Mouse (Mus musculus) frontal cortex, postnatal 10 days (tissue): ENCODE measurements around the gene Agr2.

Source experiments
- DNase-seq, 2 experiments: peaks; one replicate each; pipeline ENCODE4 v3.0.0; 2022; ENCODE audit warnings: low spot score in 2 of 2, mixed read lengths in 1 of 2

Agr2 gene

GRCm38 (mm10) chr12:36026126-36026525 is 33.4 kb downstream of the Agr2 start:
- DNase-seq: no peak

DNA sequence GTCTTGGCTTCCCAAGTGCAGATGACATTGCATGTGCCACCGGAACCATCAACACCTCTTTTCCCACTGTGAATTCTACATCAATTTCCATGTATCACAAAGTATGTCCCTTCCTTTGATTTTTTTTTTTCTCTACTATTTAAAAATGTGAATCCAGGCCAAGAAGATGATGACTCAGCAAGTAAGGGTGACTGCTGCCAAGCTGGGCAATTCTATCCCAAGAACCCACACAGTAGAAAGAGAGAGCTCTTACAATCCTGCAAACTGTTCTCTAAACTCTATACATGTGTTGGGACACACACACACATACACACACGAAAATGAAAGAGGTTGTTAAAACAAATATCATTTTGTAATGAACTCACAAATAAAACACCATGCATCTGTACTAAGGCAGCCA is 34.5 kb downstream of the Agr2 start:
- no peak for DNase-seq

DNA sequence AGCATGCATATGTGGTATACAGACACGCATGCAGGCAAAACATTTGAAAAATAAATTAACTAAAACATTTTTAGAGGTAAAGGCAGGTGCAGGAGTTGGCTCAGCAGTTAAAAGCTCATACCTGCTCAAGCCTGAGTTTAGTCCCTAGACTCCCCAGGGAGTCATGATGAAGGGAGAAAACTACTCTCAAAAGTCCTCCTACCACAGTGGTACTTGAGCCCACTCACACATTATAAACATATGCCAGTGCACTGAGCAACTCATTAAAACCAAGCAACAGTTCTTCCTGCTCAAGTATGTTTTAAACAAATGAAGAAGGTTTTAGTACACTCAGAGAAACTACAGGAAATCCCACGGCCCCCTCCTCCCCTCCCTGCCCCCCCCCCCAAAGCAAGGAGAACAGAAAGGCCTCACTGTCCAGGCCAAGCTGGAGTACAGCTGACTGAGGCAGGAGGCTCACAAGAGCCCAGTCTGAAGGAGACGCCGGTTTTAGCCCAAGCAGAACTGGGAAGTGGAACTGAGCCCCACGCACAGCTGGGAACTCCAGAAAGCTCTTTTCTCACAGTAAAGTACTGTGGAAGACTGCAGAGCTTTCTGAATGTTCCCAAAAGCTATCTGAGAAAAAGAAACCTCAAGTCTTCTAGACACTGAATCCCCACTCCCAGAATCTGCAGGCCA is 36.4 kb downstream of the Agr2 start:
- DNase-seq: no peak

DNA sequence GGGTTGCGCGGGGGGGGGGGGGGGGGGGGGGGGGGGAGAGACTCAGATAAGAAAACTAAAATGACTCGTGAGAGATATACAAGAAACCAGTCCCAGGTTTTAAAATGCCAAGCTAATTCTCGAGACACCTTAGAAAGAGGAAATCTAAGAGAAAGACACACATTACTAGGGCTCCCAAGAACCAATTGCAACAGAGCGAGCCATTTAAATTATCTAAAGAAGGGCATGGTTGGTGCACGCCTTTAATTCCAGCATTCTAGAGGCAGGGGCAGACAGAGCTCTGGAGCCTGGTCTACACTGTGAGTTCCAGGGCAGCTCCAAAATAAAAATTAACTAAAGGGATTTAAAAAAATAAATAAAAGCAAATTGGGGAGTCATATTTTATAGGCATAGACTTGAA is 37.0 kb downstream of the Agr2 start:
- DNase-seq: no peak

GRCm38 (mm10) chr12:36030660-36031363 is 38.1 kb downstream of the Agr2 start:
- no peak for DNase-seq

DNA sequence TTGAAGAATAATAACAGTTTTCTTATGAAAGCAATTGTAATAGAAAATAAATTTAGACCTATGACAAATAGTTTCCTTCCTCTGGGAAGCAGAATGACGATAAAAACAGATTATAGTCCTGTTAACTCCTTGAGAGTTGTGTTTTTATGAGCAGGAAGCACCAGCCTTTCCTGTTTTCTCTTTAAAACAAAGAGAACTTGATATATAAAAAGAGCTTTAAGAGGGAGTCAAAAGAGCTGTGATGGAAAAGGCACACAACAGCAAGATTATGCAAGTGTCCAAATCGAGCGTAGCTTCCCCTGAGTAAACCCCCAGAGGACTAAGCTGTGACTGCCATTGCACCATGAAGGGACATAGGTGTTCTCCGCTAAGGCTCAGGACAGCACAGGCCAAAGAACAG is 39.7 kb downstream of the Agr2 start:
- no peak for DNase-seq

DNA sequence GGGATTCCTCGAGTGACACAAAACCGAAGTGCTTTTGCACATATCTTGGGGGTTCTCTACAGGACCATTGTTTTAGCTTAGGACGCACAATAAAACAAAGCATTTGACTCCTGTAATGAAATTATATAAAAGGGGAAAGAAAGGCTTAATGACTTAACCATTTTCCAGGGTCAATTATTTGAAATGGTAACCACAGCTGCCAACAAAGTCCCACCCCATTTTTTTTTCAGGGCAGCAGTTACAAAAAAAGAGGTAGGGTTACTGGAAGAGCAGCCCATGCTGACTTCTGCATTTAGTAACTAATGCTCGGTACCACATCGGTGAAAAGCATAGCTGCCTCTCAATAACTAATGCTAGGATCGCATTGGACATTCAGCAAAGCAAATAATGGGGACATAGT is 42.8 kb downstream of the Agr2 start:
- no peak for DNase-seq

DNA sequence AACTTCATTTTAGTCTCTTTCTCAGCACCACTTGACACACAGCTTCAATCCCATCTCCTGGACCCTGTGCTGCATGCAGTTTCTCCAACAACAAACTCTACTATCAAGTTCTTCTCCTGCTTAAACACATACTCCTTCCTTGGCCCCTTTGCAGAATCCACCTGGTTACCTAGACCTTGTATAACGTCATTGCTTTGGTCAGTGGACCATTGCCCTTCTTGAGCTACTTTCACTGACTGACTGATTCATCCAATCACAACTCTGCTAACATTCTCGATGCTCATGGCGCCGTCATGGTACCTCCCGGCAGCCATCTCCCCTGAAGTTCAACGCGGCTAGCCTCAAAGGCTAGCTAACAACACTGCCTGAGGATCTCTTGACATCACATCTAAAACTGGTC is 43.4 kb downstream of the Agr2 start:
- no peak for DNase-seq

GRCm38 (mm10) chr12:36036776-36037175 is 44.1 kb downstream of the Agr2 start:
- DNase-seq: no peak

GRCm38 (mm10) chr12:36039541-36040084 is 46.9 kb downstream of the Agr2 start:
- no peak for DNase-seq

DNA sequence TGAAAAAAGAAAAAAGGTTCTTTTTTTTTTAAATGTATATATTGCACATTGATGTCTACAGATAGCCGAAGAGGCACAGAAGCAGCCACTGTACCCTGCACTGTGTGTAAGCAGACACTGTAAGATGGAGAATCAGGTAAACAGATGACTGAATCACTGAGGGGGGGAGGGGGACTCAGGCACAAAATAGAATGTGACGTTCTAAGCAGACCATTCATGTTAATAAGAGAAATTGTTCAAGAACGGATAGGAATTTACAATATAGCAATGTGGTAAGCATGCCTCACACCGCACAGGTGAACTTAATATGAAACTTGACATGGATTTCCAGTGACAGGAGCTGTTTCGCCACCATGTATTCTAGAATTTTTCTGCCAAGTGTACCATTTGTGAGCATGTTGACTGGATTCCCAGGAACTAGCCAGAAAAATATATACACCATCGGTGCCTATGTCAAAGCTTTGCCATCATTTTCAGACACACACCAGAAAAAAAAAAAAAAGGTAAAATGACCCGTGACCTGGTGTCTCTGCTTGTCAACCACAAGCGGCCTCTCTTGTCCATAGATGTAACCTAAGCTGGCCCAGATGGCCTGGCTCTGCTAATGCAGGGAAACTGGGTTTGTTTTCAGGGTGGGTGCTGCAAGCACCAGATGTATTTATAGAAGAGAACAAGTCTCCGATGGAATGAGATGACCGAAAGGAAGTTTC is 48.0 kb downstream of the Agr2 start:
- no peak for DNase-seq

DNA sequence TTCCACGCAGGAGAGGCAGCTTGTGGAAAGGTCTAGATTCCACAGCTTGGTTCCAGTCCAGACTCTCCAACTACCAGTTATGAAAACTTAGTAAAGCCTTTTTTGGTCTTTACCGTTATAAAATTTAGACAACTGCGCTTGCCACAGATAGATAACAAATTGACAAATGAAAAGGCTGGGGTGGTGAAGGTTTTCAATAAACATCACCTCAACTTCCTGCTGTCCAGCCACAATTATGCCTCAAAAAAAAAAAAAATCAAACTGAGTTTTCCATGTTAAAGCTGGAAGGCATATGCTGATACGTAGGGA is 48.5 kb downstream of the Agr2 start:
- no peak for DNase-seq

DNA sequence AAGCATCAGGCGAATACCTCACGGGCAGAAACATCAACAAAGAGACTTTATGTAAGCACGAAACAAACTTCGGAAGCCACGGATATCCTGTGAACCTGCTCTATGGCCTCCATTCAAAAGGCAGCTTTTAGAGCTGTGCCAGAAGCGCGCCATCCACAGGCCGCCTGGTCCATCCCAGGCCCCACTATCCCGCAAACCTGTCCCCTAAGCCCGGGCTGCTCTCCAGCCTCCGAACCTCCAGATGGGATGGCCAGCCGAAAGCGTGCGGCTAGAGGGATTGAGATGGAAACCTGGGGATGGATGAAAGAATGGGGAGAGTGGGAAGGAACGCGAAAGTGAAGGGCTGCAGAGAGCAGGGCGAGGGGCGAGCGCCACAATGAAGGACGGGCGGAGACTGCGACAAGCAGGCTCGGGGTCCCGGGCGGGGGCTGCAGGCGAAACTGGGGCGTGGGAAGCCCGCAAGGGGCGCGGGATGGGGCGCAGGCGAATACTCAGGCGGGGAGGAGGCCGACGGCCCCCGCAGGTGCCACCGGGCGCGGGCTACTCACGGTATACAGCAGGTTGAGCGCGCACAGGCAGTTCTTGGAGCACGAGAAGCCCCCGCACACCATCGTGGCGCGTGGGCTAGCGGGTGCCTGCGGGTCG is 49.1 kb downstream of the Agr2 start:
- peak in 1 of 2 experiments; percentile 50 for DNase-seq

GRCm38 (mm10) chr12:36042348-36042778 is 49.7 kb downstream of the Agr2 start, which contains the start of gene Tspan13:
TSS of gene Tspan13 (minus strand) at chr12:36042500.
- DNase-seq: peak; percentile 87 to 88

DNA sequence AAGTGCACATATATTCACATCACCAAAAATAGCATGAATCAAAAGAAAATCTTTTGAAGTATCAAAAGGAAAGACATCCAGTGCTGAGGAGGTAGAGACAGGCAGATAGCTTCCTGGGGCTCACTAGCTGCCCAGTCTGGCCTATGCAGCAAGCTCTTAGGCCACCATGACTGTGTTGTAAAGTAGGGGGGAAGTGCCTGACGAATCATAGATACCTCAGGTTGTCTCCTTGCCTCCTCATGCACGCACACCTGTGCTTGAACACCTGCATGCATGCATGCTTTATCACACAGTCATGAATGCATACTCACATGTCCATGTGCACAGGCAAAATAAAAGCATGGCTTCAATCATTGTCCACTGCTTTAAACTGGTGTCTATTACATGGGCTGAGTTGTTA is 52.0 kb downstream of the Agr2 start:
- no peak for DNase-seq

GRCm38 (mm10) chr12:36046196-36046595 is 53.5 kb downstream of the Agr2 start:
- DNase-seq: no peak

GRCm38 (mm10) chr12:36047593-36047992 is 54.9 kb downstream of the Agr2 start:
- no peak for DNase-seq

- DNase-seq: no peak
These were observed 57.6 kb downstream of the Agr2 start for GRCm38 (mm10) chr12:36050276-36050675.
